Mouse (Mus musculus): ENCODE results near the gene Cdk15. TPM values are rescaled to one million over a fixed set of nuclear protein-coding genes. Genes with fewer than 3 reads are reported as not detected.

Gene Cdk15
- total and polyA plus RNA-seq, 2 experiments from 2014 or later = 1.3 to 1.8 TPM

DNA sequence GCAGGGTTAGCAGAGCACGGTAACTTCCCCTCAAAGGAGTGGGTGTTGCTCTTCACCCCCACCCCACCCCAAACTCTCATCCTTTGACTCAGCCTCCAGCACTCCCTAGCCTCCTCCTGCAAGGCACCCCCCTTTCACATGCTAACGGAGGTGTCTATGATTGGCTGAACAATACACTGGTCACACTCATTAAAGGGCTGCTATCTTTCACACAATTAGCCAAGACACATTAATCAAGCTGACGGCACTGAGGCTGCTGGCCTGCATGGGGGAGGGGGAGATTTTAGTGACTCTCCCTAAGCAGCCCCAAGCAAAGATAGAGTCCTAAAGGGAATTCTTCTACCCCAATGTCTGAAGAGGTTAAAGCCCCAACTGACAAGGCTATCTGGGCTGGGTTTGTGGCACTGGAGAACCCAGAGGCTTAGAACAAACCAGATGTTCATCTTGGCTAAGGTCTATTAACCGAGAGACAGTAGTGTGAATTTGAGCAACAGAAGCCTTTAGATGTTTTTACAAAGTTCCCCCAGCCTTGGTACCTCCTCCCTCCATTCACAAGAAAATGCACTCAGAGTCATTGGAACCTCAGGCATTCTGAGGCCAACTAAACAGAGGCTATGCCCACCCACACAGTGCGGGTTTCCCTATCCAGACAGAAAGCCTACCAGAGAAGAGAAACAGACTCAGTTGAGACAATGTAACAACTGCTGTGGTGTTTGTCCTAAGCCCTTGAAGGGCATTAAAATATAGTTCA is 58.5 kb downstream of the Cdk15 start:
- Histone ChIP-seq H3K4me3 (ENCODE audit: low read length) (no peak overlapping the region), H3K4me1 (ENCODE audit: insufficient read depth, low read length) (peaks cover 6% of the 10 kb centered on the region; the same call in 1 of the 2 replicates), H3K36me3 (ENCODE audit: insufficient read depth, low read length) (no peaks in the 10 kb centered on the region), H3K9ac (replicated peaks; ENCODE audit: low read length) (no peak overlapping the region), H3K27me3 (ENCODE audit: insufficient read depth, low read length) (no peaks in the 10 kb centered on the region), H3K27ac (no peak overlapping the region), H3K4me2 (ENCODE audit: low read depth, low read length) (no peak overlapping the region), H3K9me3 (ENCODE audit: low read length) (no peaks in the 10 kb centered on the region)
- peak; percentile 54 for ATAC-seq
- 12% methylated on average over 5 of the region's 5 CpGs for WGBS
- no peak for TF ChIP-seq CTCF (IDR thresholded peaks at IDR 0.05; ENCODE audit: low read depth)
- DNase-seq (ENCODE audit: low spot score) = peak; percentile 70

DNA sequence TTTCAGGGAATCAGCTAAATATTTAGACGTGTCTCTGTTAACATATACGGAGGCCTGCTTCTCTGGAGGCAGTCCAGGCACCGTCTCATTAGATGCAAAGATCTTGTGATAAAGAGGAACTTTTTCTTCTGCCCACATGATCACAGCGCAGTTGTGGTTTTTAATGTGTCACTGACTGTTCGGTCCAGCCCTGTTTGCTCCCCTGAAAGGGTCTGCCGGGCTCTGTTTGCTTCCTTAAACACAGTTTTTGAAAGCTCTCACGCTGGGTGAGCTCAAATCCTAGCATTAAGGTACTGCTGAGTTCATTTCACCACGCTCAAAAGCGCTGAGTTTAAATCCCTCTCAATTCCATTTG is 59.3 kb downstream of the Cdk15 start:
- Histone ChIP-seq H3K9me3 (ENCODE audit: low read length) (no peaks in the 10 kb centered on the region), H3K36me3 (ENCODE audit: insufficient read depth, low read length) (no peaks in the 10 kb centered on the region), H3K4me1 (ENCODE audit: insufficient read depth, low read length) (peaks cover 6% of the 10 kb centered on the region; the same call in 1 of the 2 replicates), H3K27me3 (ENCODE audit: insufficient read depth, low read length) (no peaks in the 10 kb centered on the region), H3K9ac (replicated peaks; ENCODE audit: low read length) (no peak overlapping the region), H3K4me2 (ENCODE audit: low read depth, low read length) (peak overlapping the region; percentile 38), H3K27ac (no peak overlapping the region), H3K4me3 (ENCODE audit: low read length) (no peak overlapping the region)
- ATAC-seq (no peak), DNase-seq (ENCODE audit: low spot score) (no peak)
- no peak for TF ChIP-seq CTCF (IDR thresholded peaks at IDR 0.05; ENCODE audit: low read depth)
- 11% methylated on average over 9 of the region's 9 CpGs for WGBS

GRCm38 (mm10) chr1:59316386-59317051 is 59.8 kb downstream of the Cdk15 start:
- no peak overlapping the region for H3K27ac ChIP-seq
- H3K27me3 ChIP-seq (ENCODE audit: insufficient read depth, low read length) = no peaks in the 10 kb centered on the region
- peak; percentile 85 for DNase-seq (ENCODE audit: low spot score)
- peak overlapping the region; percentile 38 for H3K4me2 ChIP-seq (ENCODE audit: low read depth, low read length)
- H3K4me1 ChIP-seq (ENCODE audit: insufficient read depth, low read length) = peaks cover 6% of the 10 kb centered on the region; the same call in 1 of the 2 replicates
- H3K9me3 ChIP-seq (ENCODE audit: low read length) = no peaks in the 10 kb centered on the region
- no peak overlapping the region for H3K4me3 ChIP-seq (ENCODE audit: low read length)
- no peaks in the 10 kb centered on the region for H3K36me3 ChIP-seq (ENCODE audit: insufficient read depth, low read length)
- TF ChIP-seq CTCF (IDR thresholded peaks at IDR 0.05; ENCODE audit: low read depth) = peak; percentile 85
- WGBS = 2% methylated on average over 6 of the region's 6 CpGs
- no peak overlapping the region for H3K9ac ChIP-seq (replicated peaks; ENCODE audit: low read length)
- ATAC-seq = peak; percentile 30; the same call in 1 of the 2 replicates

DNA sequence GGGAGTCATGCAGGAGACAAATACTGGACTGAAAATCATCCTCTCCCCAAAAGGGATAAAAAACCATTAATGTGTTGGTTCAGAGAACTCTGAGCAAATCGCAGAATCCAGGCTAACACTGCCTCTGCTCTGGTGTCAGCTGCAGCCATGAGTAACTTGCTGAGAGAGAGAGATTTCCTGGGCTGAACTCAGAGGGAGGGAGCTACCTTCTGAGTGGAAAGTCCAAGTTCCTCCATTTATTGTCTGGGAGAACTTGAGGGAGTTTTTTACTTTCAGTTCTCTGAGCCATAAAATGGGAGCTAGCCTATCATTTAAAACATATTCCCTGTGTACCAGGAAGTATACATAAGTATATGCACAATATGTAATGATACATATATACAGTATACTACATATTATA is 60.7 kb downstream of the Cdk15 start:
- DNase-seq (ENCODE audit: low spot score) = no peak
- no peaks in the 10 kb centered on the region for H3K36me3 ChIP-seq (ENCODE audit: insufficient read depth, low read length)
- no peak overlapping the region for H3K4me2 ChIP-seq (ENCODE audit: low read depth, low read length)
- TF ChIP-seq CTCF (IDR thresholded peaks at IDR 0.05; ENCODE audit: low read depth) = no peak
- no peak overlapping the region for H3K27ac ChIP-seq
- ATAC-seq = no peak
- H3K4me3 ChIP-seq (ENCODE audit: low read length) = no peak overlapping the region
- peaks cover 6% of the 10 kb centered on the region; the same call in 1 of the 2 replicates for H3K4me1 ChIP-seq (ENCODE audit: insufficient read depth, low read length)
- WGBS = 79% methylated on average over 1 of the region's 1 CpGs
- no peak overlapping the region for H3K9ac ChIP-seq (replicated peaks; ENCODE audit: low read length)
- H3K9me3 ChIP-seq (ENCODE audit: low read length) = no peaks in the 10 kb centered on the region
- H3K27me3 ChIP-seq (ENCODE audit: insufficient read depth, low read length) = no peaks in the 10 kb centered on the region

DNA sequence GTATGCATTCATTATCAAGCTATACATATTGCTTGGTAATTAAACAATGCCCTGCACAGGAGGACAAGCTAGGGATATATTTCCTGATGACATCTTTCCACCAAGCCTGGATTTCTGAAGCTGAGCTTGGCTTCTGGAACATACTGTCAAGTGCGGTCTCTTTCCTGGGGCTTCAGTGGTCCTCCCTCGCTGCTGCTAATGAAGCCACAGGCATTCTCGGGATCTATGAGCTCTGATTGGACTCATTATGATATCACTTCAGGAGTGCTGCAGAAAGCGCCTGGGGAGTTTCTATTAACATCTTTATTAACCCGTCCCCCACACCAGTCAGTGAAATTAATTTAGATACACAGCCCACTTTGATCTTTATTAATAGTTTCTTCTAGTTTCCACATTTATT is 62.2 kb downstream of the Cdk15 start:
- no peak overlapping the region for H3K4me3 ChIP-seq (ENCODE audit: low read length)
- no peaks in the 10 kb centered on the region for H3K27me3 ChIP-seq (ENCODE audit: insufficient read depth, low read length)
- ATAC-seq = no peak
- H3K4me1 ChIP-seq (ENCODE audit: insufficient read depth, low read length) = peaks cover 6% of the 10 kb centered on the region; the same call in 1 of the 2 replicates
- TF ChIP-seq CTCF (IDR thresholded peaks at IDR 0.05; ENCODE audit: low read depth) = no peak
- 46% methylated on average over 5 of the region's 5 CpGs for whole genome bisulfite sequencing
- H3K9me3 ChIP-seq (ENCODE audit: low read length) = no peaks in the 10 kb centered on the region
- DNase-seq (ENCODE audit: low spot score) = no peak
- H3K9ac ChIP-seq (replicated peaks; ENCODE audit: low read length) = no peak overlapping the region
- no peak overlapping the region for H3K27ac ChIP-seq
- H3K4me2 ChIP-seq (ENCODE audit: low read depth, low read length) = no peak overlapping the region
- no peaks in the 10 kb centered on the region for H3K36me3 ChIP-seq (ENCODE audit: insufficient read depth, low read length)

DNA sequence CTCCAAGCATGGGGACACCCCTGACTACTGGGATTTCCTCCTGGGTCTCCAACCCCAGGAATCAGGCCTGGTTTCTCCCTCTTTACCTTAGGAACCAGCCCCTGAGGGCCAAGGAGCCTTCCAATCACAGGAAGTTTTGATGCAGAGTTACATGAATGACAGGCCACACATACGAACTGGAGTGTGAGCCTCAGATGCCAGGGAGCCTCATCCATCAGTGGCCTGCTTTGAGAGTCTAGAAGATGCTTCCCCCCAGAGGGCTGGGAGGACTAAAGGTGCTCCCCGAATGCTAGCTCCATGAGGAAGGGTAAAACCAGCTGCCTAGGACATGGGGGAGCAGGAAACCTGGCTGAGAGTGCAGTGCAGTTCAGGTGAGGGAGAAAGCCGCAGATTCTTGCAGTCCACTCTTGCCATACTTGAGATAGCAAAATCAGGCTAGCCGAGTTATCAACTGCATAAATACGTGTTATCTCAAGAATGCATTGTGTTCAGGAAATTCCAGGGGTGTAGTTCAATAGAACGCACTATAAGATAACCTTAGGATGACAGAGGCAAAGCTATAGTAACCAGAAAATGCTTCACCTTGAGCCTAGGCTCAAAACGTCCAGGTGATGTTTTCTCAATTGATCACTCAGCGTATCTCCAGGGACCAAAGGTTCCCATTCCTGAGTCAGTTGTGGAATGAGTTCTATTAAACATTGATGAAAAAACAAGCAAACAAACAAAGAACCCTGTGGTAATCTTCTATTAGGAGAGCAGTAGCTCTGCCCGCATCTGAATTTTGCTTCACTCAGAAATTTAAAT is 64.6 kb downstream of the Cdk15 start:
- Histone ChIP-seq H3K4me2 (ENCODE audit: low read depth, low read length) (no peak overlapping the region), H3K9ac (replicated peaks; ENCODE audit: low read length) (no peak overlapping the region), H3K4me1 (ENCODE audit: insufficient read depth, low read length) (no peaks in the 10 kb centered on the region), H3K27me3 (ENCODE audit: insufficient read depth, low read length) (no peaks in the 10 kb centered on the region), H3K36me3 (ENCODE audit: insufficient read depth, low read length) (no peaks in the 10 kb centered on the region), H3K9me3 (ENCODE audit: low read length) (no peaks in the 10 kb centered on the region), H3K27ac (no peak overlapping the region), H3K4me3 (ENCODE audit: low read length) (no peak overlapping the region)
- ATAC-seq (no peak), DNase-seq (ENCODE audit: low spot score) (no peak)
- WGBS = 78% methylated on average over 9 of the region's 9 CpGs
- no peak for TF ChIP-seq CTCF (IDR thresholded peaks at IDR 0.05; ENCODE audit: low read depth)
